In genomic region chr14:55730531-55731032, GRCm38 (mm10) we compare ENCODE assay signal across 15 mouse cellular contexts. TPM values are rescaled to one million over a fixed set of nuclear protein-coding genes. Genes with fewer than 3 reads are reported as not detected.
DNase-seq lines count a peak whose midpoint lies in the region; ATAC-seq lines count a peak whose summit lies in the region.
"Had no signal": no experiment of that assay in that cellular context is flagged by ENCODE, and none has a peak within 500 bp of the region (broad histone marks: within the 10 kb centered on the region; RNA-seq: fewer than 3 reads in every experiment).

No protein-coding gene starts in this region.

- H3K9ac ChIP-seq in forebrain, embryonic 14.5 days (ENCODE audit: low read length), result no peak overlapping the region

- peak; percentile 66 for DNase-seq in forebrain, embryonic 14.5 days (ENCODE audit: low spot score)
- DNase-seq in forebrain, embryonic 10.5 days (ENCODE audit: extremely low spot score, low spot score), result no peak
- peak; percentile 56 for DNase-seq in left cerebral cortex, postnatal 4 days
- DNase-seq in left cerebral cortex, postnatal 36 days (ENCODE audit: low spot score in 2 of 2), result no peak
- DNase-seq in MEL-GATA-1-ER (ENCODE audit: extremely low read depth, low read depth), result peak; percentile 62
- peak; percentile 38 to 72 for DNase-seq in layer of hippocampus, postnatal 14 days (ENCODE audit: low spot score in 2 of 2)
- DNase-seq in heart, adult 18-20 months, result no peak
- DNase-seq: adrenal gland, postnatal 10 days; cerebellum, adult 18-20 months; gastrocnemius, postnatal 25 days; kidney, adult 18-20 months; thymus, postnatal 14 days had no signal

- no peak for ATAC-seq in forebrain, embryonic 14.5 days
- ATAC-seq in monocyte, adult 5-6 weeks (replicated peaks; ENCODE audit: insufficient number of reproducible peaks, low FRiP score, low TSS enrichment, poor library complexity, severe bottlenecking), result no peak
- ATAC-seq: Patski had no signal

- H3K9me3 ChIP-seq in forebrain, embryonic 14.5 days (replicated peaks; ENCODE audit: control insufficient read depth, low read length), result no peaks in the 10 kb centered on the region
- no peaks in the 10 kb centered on the region for H3K9me3 ChIP-seq in forebrain, embryonic 10.5 days

- intact Hi-C loops in left cerebral cortex, postnatal 4 days (cut with DNase I), result no loop called here
- intact Hi-C loops in left cerebral cortex, postnatal 36 days (cut with DNase I), result no loop called here

- H3K4me1 ChIP-seq in forebrain, embryonic 14.5 days (ENCODE audit: control insufficient read depth, insufficient read depth, low read length), result no peaks in the 10 kb centered on the region
- H3K4me1 ChIP-seq in forebrain, embryonic 10.5 days, result 0 out of 2 replicates have a peak, but pooled peaks cover 3% of the 10 kb centered on the region

- 66% methylated on average over 7 of the region's 7 CpGs for WGBS in forebrain, embryonic 14.5 days
- 88% methylated on average over 7 of the region's 7 CpGs for WGBS in forebrain, embryonic 10.5 days

- no peaks in the 10 kb centered on the region for H3K36me3 ChIP-seq in forebrain, embryonic 14.5 days (ENCODE audit: control insufficient read depth, insufficient read depth, low read length)
- no peaks in the 10 kb centered on the region for H3K36me3 ChIP-seq in forebrain, embryonic 10.5 days (replicated peaks)

- H3K4me3 ChIP-seq in forebrain, embryonic 14.5 days (ENCODE audit: low read depth, low read length), result no peak overlapping the region
- H3K4me3 ChIP-seq in forebrain, embryonic 10.5 days, result no peak overlapping the region

- H3K27me3 ChIP-seq in forebrain, embryonic 14.5 days (replicated peaks; ENCODE audit: control insufficient read depth, insufficient read depth, low read length), result no peaks in the 10 kb centered on the region
- H3K27me3 ChIP-seq in forebrain, embryonic 10.5 days (ENCODE audit: poor library complexity, severe bottlenecking), result no peaks in the 10 kb centered on the region
- H3K27me3 ChIP-seq: Patski had no signal

- H3K27ac ChIP-seq in forebrain, embryonic 14.5 days (ENCODE audit: low read depth, low read length), result no peak overlapping the region
- H3K27ac ChIP-seq in forebrain, embryonic 10.5 days, result no peak overlapping the region

- no peak overlapping the region for H3K4me2 ChIP-seq in forebrain, embryonic 14.5 days (ENCODE audit: low read length)
- H3K4me2 ChIP-seq: midbrain, embryonic 11.5 days had no signal

RNA-seq across cellular contexts. Expression of gene Rabggta, which starts 8.5 kb away (rescaled TPM):
- polyA plus RNA-seq in forebrain, embryonic 14.5 days (2014; fragmentation: Nextera tagmentation; extraction: Ambion mirVana), result 34.2 and 38.3 TPM in 2 replicates
- polyA plus RNA-seq in forebrain, embryonic 10.5 days (2016; fragmentation: Nextera tagmentation; extraction: Ambion mirVana), result 30.2 and 31.5 TPM in 2 replicates
- 10 to 100 TPM; 55.2 to 55.8 TPM for total RNA-seq in left cerebral cortex, postnatal 4 days (2021)
- 10 to 100 TPM; 50.6 to 50.9 TPM for total RNA-seq in left cerebral cortex, postnatal 36 days (2021)
- total RNA-seq in layer of hippocampus, postnatal 14 days (2021), result 10 to 100 TPM; 41.4 to 41.8 TPM
- 19.8 to 29.6 TPM (median 20.8 TPM) in 3 replicates for total RNA-seq in monocyte, adult 5-6 weeks (2017)
- total RNA-seq in heart, adult 18-20 months (2021), result 10 to 100 TPM; 14.8 to 15.8 TPM

RNA-seq across cellular contexts. Expression of gene Dhrs1, which starts 14.9 kb away (rescaled TPM):
- polyA plus RNA-seq in forebrain, embryonic 14.5 days (2014; fragmentation: Nextera tagmentation; extraction: Ambion mirVana), result 83.8 and 84.4 TPM in 2 replicates
- 59.1 and 62.5 TPM in 2 replicates for polyA plus RNA-seq in forebrain, embryonic 10.5 days (2016; fragmentation: Nextera tagmentation; extraction: Ambion mirVana)
- 10 to 100 TPM; 63.2 to 75.1 TPM for total RNA-seq in left cerebral cortex, postnatal 4 days (2021)
- total RNA-seq in left cerebral cortex, postnatal 36 days (2021), result 10 to 100 TPM; 78.5 to 83.9 TPM
- total RNA-seq in layer of hippocampus, postnatal 14 days (2021), result 100 to 1,000 TPM in 1 of 2 experiments, 10 to 100 TPM in 1; 96.3 to 102 TPM
- 23.7 to 32.1 TPM (median 30.6 TPM) in 3 replicates for total RNA-seq in monocyte, adult 5-6 weeks (2017)
- 10 to 100 TPM; 39.8 to 42.6 TPM for total RNA-seq in heart, adult 18-20 months (2021)

RNA-seq across cellular contexts. Expression of gene Nop9, which starts 14.9 kb away (rescaled TPM):
- 36.3 and 36.6 TPM in 2 replicates for polyA plus RNA-seq in forebrain, embryonic 14.5 days (2014; fragmentation: Nextera tagmentation; extraction: Ambion mirVana)
- 63.0 and 68.4 TPM in 2 replicates for polyA plus RNA-seq in forebrain, embryonic 10.5 days (2016; fragmentation: Nextera tagmentation; extraction: Ambion mirVana)
- 10 to 100 TPM; 19.5 to 20.1 TPM for total RNA-seq in left cerebral cortex, postnatal 4 days (2021)
- 10 to 100 TPM; 10.5 to 12.5 TPM for total RNA-seq in left cerebral cortex, postnatal 36 days (2021)
- 10 to 100 TPM; 15.7 to 17.3 TPM for total RNA-seq in layer of hippocampus, postnatal 14 days (2021)
- 11.9 to 15.0 TPM (median 13.8 TPM) in 3 replicates for total RNA-seq in monocyte, adult 5-6 weeks (2017)
- total RNA-seq in heart, adult 18-20 months (2021), result 10 to 100 TPM in 1 of 2 experiments, 1 to 10 TPM in 1; 7.7 to 11.9 TPM

RNA-seq across cellular contexts. Expression of gene Tgm1, which starts 16.9 kb away (rescaled TPM):
- 0.10 and 0.12 TPM in 2 replicates for polyA plus RNA-seq in forebrain, embryonic 14.5 days (2014; fragmentation: Nextera tagmentation; extraction: Ambion mirVana)
- 0.26 and 0.44 TPM in 2 replicates for polyA plus RNA-seq in forebrain, embryonic 10.5 days (2016; fragmentation: Nextera tagmentation; extraction: Ambion mirVana)
- under 1 TPM in 1 of 2 experiments, not detected in 1; 0.32 TPM for total RNA-seq in left cerebral cortex, postnatal 4 days (2021)
- not detected for total RNA-seq in left cerebral cortex, postnatal 36 days (2021)
- under 1 TPM in 1 of 2 experiments, not detected in 1; 0.23 TPM for total RNA-seq in layer of hippocampus, postnatal 14 days (2021)
- 0.49 to 4.7 TPM (median 1.5 TPM) in 3 replicates for total RNA-seq in monocyte, adult 5-6 weeks (2017)
- total RNA-seq in heart, adult 18-20 months (2021), result under 1 TPM; 0.25 to 0.44 TPM
- total RNA-seq: gastrocnemius, postnatal 25 days had no signal

RNA-seq across cellular contexts. Expression of gene Cideb, which starts 27.7 kb away (rescaled TPM):
- polyA plus RNA-seq in forebrain, embryonic 14.5 days (2014; fragmentation: Nextera tagmentation; extraction: Ambion mirVana), result 0.14 TPM in 1 of 2 replicates, not detected in the other
- 0.33 TPM in 1 of 2 replicates, not detected in the other for polyA plus RNA-seq in forebrain, embryonic 10.5 days (2016; fragmentation: Nextera tagmentation; extraction: Ambion mirVana)
- under 1 TPM in 1 of 2 experiments, not detected in 1; 0.90 TPM for total RNA-seq in left cerebral cortex, postnatal 4 days (2021)
- 1 to 10 TPM; 2.5 to 3.0 TPM for total RNA-seq in left cerebral cortex, postnatal 36 days (2021)
- total RNA-seq in layer of hippocampus, postnatal 14 days (2021), result 1 to 10 TPM in 1 of 2 experiments, under 1 TPM in 1; 0.43 to 1.3 TPM
- total RNA-seq in monocyte, adult 5-6 weeks (2017), result 1.0 to 1.3 TPM in 2 of 3 replicates, not detected in the other
- 1 to 10 TPM; 2.0 TPM for total RNA-seq in heart, adult 18-20 months (2021)
- total RNA-seq: gastrocnemius, postnatal 25 days had no signal

Comparison
In these comparisons a context has a peak if more than half of its experiments do, and no peak if none do; other contexts are left out.
1. DNase-seq: peak in forebrain, embryonic 14.5 days (single experiment), left cerebral cortex, postnatal 4 days (single experiment), MEL-GATA-1-ER (single experiment) and layer of hippocampus, postnatal 14 days (2 of 2); none in forebrain, embryonic 10.5 days (single experiment), left cerebral cortex, postnatal 36 days (0 of 2) and heart, adult 18-20 months (0 of 2).